Mouse (Mus musculus) intestine, embryonic 15.5 days (tissue): ENCODE measurements at regions not wholly inside any gene's neighbourhood (a gene's known extent, or its start where the extent isn't known, plus 50 kb on each side); places are given as distances from the start of the nearest gene placed in this dataset.

Experiments
- ATAC-seq: fragments of 200-750 bp; cut with Nextera tagmentation; 2 replicates; pipeline ENCODE4 v1.8.0; 2017; ENCODE audit warnings: moderate TSS enrichment, moderate library complexity
- H3K27ac ChIP-seq: fragments of 300-500 bp; sonication (generic); 2 replicates; pipeline ENCODE4 v1.5.1; 2015; ENCODE audit warnings: mild to moderate bottlenecking, inconsistent platforms
- H3K27me3 ChIP-seq: fragments of 300-500 bp; sonication (generic); replicated peaks from 2 replicates; pipeline ENCODE4 v1.6.1; 2015; ENCODE audit warnings: inconsistent platforms
- H3K36me3 ChIP-seq: fragments of 300-500 bp; sonication (generic); 2 replicates; pipeline ENCODE4 v1.6.1; 2015; ENCODE audit warnings: inconsistent platforms
- H3K4me1 ChIP-seq: fragments of 300-500 bp; sonication (generic); replicated peaks from 2 replicates; pipeline ENCODE4 v1.6.1; 2015; ENCODE audit warnings: inconsistent platforms
- H3K4me2 ChIP-seq: fragments of 300-500 bp; sonication (generic); replicated peaks from 2 replicates; pipeline ENCODE4 v1.6.1; 2015; ENCODE audit warnings: mild to moderate bottlenecking, inconsistent platforms
- H3K4me3 ChIP-seq: fragments of 300-500 bp; sonication (generic); replicated peaks from 2 replicates; pipeline ENCODE4 v1.5.1; 2015; ENCODE audit warnings: inconsistent platforms
- H3K9ac ChIP-seq: fragments of 300-500 bp; sonication (generic); 2 replicates; pipeline ENCODE4 v1.6.1; 2015; ENCODE audit warnings: inconsistent platforms
- H3K9me3 ChIP-seq: fragments of 300-500 bp; sonication (generic); 2 replicates; pipeline ENCODE4 v1.6.1; 2016; ENCODE audit warnings: inconsistent platforms
- WGBS: fragments of 180-500 bp; shearing (Covaris S2); methylation state at CpG from one replicate; pipeline ENCODE4 v1.1.7; 2015; 5-methylcytosine and 5-hydroxymethylcytosine counted together

DNA sequence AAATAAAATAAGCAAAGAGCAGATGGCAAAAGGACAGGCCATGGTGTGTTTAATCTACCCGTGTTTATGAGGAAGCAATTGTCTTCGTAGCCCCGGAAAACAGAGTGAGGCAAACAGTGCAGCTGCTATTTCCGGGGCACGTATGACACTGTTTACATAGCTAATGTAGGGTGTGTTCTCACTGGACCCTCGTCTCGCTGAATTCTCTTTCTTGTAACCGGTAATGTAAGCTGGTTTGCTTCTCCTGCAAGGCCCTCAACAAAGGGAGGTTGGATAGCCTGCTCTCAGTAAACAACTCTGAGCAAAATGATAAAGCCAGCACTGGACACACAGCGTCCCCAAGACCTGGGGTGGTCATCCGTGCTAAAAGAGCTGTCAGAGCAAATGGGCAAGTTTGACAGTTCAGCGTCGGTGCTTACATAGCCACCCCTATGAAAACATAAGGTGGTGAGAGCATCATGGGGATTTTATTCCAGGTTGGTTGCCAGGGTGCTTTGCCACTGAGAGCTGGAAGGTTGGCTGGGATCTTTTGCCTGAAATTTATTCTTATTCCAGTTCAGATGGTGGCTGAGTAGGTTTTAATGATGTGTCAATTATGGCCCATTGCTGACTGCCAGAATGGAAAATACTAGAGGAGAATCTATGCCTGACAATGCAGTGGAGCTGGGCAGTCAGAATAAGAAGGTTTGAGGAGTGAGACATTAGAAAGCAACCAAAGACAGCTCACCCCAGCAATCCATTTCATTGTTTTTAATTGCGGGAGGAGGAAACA, 483.8 kb upstream of the Fam92a start:
- H3K9me3 ChIP-seq, result no peaks in the 10 kb centered on the region
- H3K27me3 ChIP-seq, result no peaks in the 10 kb centered on the region
- H3K4me1 ChIP-seq, result no peaks in the 10 kb centered on the region; the same call in 1 of the 2 replicates
- WGBS, result 19% methylated on average over 13 of the region's 13 CpGs
- peak overlapping the region; percentile 7 for H3K4me3 ChIP-seq
- no peak overlapping the region for H3K9ac ChIP-seq
- H3K36me3 ChIP-seq, result no peaks in the 10 kb centered on the region
- peak overlapping the region; percentile 23; the same call in 1 of the 2 replicates for H3K27ac ChIP-seq
- peak overlapping the region; percentile 54 for H3K4me2 ChIP-seq
- ATAC-seq, result peak; percentile 90

DNA sequence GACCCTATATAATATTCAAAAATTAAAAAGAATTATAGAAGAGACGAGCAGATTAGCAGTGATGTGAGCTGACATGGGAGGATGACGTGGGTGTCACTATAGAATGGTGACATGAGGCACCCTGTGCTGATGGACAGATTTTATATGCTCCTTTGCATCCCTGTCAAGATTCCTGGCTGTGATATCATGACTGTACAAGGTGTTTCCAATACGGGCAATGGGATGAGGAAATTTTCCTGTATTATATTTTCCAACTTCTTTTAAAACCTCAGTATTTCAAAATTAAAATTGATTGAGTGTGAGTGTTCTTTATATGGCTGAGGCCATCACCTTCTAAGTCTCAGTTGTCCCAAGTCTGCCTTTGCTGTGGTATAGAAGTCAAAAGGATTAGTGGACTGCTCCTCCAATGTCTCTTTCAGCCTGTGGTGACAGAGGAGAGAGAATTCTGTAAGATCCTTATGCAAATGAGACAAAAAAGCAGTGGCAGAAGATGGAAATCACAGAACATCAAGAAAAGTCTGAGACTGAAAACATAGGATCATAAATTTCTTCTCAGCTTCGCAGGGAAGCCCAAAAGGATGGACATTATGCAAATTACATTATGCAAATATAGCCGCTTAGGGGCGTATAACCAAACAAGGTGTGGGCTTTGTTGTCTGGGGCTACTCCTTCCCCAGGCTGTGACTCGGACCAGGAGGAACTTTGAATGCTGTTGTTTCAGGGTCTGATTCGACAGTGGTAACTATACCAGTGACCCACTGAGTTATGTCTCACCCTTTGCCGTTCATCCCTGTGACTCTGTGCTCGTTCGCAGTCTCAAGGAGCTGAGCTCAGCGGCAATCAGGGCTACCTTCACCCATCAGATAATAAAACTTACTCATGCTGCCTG, 483.0 kb upstream of the Fam92a start:
- no peak; the same call in none of the 2 replicates for ATAC-seq
- Histone ChIP-seq H3K4me2 (peak overlapping the region; percentile 54), H3K9ac (no peak overlapping the region), H3K27ac (0 out of 2 replicates have a peak overlapping the region, but pooled peaks have one; percentile 1), H3K4me1 (no peaks in the 10 kb centered on the region; the same call in 1 of the 2 replicates), H3K36me3 (no peaks in the 10 kb centered on the region), H3K9me3 (no peaks in the 10 kb centered on the region), H3K27me3 (no peaks in the 10 kb centered on the region), H3K4me3 (peak overlapping the region; percentile 7)
- 35% methylated on average over 12 of the region's 12 CpGs for WGBS

- 22% methylated on average over 3 of the region's 3 CpGs for whole genome bisulfite sequencing
- Histone ChIP-seq H3K4me1 (no peaks in the 10 kb centered on the region), H3K27ac (no peak overlapping the region), H3K27me3 (no peaks in the 10 kb centered on the region), H3K9me3 (no peaks in the 10 kb centered on the region), H3K4me3 (no peak overlapping the region), H3K9ac (no peak overlapping the region), H3K36me3 (no peaks in the 10 kb centered on the region), H3K4me2 (no peak overlapping the region)
- no peak for ATAC-seq
These were observed 475.9 kb upstream of the Fam92a start for GRCm38 (mm10) chr4:12647732-12648131.

DNA sequence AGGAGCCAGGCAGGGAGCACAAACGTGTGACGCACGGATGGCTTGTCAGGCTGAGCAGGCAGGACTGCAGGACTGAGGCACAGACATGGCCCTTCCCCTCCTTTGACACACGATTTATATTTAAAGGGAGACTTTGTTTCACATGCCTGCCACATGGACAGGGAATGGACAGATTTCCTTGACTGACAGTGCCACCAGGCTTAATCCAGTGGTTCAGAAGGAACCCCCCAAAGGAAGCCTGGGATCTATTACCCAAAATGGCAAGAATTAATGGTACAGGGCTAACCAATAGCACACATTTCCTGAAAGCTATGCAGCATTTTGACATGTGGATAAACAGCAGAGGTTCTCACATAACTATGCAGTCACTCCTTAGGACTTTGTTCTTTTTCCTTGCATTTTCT, 470.7 kb upstream of the Fam92a start:
- H3K27ac ChIP-seq, result no peak overlapping the region
- H3K36me3 ChIP-seq, result no peaks in the 10 kb centered on the region
- H3K27me3 ChIP-seq, result no peaks in the 10 kb centered on the region
- ATAC-seq, result no peak
- no peaks in the 10 kb centered on the region; the same call in 1 of the 2 replicates for H3K4me1 ChIP-seq
- no peak overlapping the region for H3K4me2 ChIP-seq
- H3K9ac ChIP-seq, result no peak overlapping the region
- H3K9me3 ChIP-seq, result no peaks in the 10 kb centered on the region
- no peak overlapping the region for H3K4me3 ChIP-seq
- WGBS, result 49% methylated on average over 4 of the region's 4 CpGs

- no peak for ATAC-seq
- Histone ChIP-seq H3K27ac (no peak overlapping the region), H3K9me3 (no peaks in the 10 kb centered on the region), H3K4me3 (no peak overlapping the region), H3K36me3 (no peaks in the 10 kb centered on the region), H3K4me1 (no peaks in the 10 kb centered on the region), H3K9ac (no peak overlapping the region), H3K27me3 (no peaks in the 10 kb centered on the region), H3K4me2 (no peak overlapping the region)
- WGBS, result 62% methylated on average over 2 of the region's 2 CpGs
These were observed 457.6 kb upstream of the Fam92a start for GRCm38 (mm10) chr4:12629375-12629821.

DNA sequence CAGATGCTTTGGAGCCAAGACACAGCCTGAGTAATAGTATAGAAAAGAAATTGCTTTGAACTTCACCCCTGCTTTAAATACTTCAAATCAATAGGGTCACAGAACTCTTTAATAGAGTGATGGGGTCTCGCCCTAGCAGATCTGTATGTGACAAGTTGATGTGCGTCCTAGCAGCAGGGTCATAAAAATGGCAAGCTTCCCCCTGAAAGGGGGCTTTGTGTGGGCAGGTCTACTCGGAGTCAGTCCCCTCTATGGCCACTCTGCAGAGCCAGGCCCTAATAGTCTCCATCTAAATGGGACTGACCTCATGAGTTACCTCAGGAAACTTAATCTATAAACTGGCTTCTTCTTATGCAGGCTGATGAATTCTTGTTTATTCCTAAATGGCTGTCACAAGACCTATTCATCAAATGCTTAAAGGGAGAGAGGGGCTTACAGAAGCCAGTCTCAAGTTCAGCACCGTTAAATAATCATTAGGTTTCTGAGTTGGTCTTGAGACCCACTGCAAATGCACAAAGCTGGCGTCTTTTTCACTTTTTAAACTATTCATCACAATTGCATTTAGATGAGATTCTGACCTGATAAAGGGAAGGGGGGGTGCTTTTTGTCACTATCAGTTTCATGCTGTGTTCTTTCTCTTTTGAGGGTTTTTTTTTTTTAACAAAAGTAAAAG, 457.0 kb upstream of the Fam92a start:
- H3K4me2 ChIP-seq, result no peak overlapping the region
- WGBS, result 43% methylated on average over 5 of the region's 5 CpGs

DNA sequence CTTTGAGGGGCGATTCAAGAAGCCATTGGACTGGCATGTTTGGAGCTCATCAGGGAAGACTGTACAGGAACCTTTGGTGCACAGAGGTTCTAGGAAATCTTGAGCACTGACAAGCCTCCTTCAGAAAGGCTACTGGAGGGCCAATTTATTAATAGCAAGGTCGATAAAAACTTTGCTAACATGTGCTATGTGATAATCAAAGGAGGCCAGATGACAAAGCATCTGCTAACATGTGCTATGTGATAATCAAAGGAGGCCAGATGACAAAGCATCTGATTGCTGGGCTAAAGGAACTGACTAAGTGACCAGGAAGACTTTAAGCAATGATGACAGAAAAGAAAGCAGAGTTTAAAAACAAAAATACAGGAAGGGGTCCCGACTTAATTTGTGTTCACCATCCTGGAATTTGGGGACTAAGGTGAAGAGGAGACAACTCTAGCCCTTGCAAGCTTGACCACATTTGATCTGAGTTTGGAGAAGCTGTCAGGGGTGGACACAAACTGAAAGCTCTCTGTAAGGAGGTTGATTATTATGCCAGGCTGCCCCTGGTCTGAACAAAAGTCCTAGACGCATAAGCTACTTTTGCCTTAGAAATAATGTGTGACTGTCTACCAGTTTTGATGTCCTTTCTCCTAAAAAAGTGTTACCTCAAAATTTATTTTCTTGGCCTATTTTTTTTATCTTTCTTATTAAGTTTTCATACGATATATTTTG, 455.5 kb upstream of the Fam92a start:
- no peak overlapping the region for H3K4me2 ChIP-seq
- H3K4me1 ChIP-seq, result no peaks in the 10 kb centered on the region
- H3K27me3 ChIP-seq, result no peaks in the 10 kb centered on the region
- WGBS, result 91% methylated on average over 5 of the region's 5 CpGs
- no peak overlapping the region for H3K27ac ChIP-seq
- no peak for ATAC-seq
- no peak overlapping the region for H3K9ac ChIP-seq
- no peak overlapping the region for H3K4me3 ChIP-seq
- no peaks in the 10 kb centered on the region for H3K9me3 ChIP-seq
- H3K36me3 ChIP-seq, result no peaks in the 10 kb centered on the region

More for the DNA sequence above, 457.0 kb upstream of the Fam92a start:
- Histone ChIP-seq H3K9me3 (no peaks in the 10 kb centered on the region), H3K27me3 (no peaks in the 10 kb centered on the region), H3K27ac (no peak overlapping the region), H3K9ac (no peak overlapping the region), H3K4me1 (no peaks in the 10 kb centered on the region), H3K36me3 (no peaks in the 10 kb centered on the region), H3K4me3 (no peak overlapping the region)
- no peak for ATAC-seq

DNA sequence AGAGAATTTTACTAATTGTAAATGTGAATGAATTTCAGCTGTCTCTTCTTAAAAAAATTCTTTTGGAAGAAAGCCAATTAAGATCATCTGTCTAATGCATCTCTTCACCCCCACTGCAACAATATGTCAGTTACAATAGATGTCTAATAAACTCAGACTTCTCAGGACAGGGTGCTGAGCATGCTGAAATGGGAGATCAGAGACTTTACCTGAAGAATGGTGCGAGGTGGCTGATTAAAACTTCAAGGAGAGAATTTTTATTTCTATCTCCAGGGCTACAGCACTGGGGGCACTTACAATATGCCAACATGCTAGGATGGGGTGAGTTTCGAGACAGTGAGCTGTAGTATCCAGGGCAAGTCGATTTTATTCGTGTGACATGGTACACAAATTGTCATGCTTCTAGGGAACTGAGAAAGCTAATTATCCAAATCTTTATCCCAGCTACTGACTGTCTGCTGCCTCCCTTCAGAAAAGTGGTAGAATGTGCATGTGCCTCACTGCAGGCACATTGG, 449.0 kb upstream of the Fam92a start:
- no peaks in the 10 kb centered on the region for H3K9me3 ChIP-seq
- no peaks in the 10 kb centered on the region for H3K27me3 ChIP-seq
- H3K36me3 ChIP-seq, result no peaks in the 10 kb centered on the region
- no peak overlapping the region for H3K27ac ChIP-seq
- H3K4me3 ChIP-seq, result no peak overlapping the region
- 74% methylated on average over 4 of the region's 4 CpGs for WGBS
- no peak for ATAC-seq
- H3K4me1 ChIP-seq, result no peaks in the 10 kb centered on the region
- no peak overlapping the region for H3K9ac ChIP-seq
- H3K4me2 ChIP-seq, result no peak overlapping the region

DNA sequence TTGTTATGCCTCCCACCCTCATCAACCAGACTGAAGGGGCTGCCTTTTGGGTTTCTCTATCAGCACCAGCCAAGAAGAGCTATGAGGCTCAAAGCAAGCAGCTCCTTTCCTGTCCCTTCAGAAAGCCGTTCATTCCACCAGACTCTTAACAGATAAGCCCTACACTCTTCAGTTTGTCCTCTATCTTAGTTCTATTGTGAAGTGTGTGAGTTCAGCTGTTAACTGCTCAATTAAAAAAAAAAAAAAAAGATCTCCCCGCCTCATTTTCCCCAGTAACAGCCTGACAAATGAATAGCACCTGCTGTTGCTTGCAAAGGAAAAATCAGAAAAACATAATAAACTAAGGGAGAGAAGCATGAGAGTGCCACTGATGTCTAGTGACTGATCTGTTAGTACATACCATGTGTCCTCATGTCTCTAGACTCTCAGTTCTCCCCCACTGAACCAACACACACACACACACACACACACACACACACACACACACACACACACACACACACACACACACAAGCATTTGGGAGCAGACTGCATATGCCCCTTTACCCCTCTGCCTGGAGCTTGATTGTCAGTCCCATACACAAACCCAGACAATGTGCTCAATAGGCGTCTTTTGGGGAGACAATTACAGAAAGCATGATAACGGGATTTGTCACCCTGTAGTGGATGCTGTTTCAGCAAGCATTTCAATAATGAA, 448.4 kb upstream of the Fam92a start:
- WGBS, result 67% methylated on average over 4 of the region's 4 CpGs
- no peak for ATAC-seq
- Histone ChIP-seq H3K4me1 (no peaks in the 10 kb centered on the region), H3K27ac (no peak overlapping the region), H3K27me3 (no peaks in the 10 kb centered on the region), H3K4me3 (no peak overlapping the region), H3K4me2 (no peak overlapping the region), H3K36me3 (no peaks in the 10 kb centered on the region), H3K9me3 (no peaks in the 10 kb centered on the region), H3K9ac (no peak overlapping the region)

- Histone ChIP-seq H3K9ac (no peak overlapping the region), H3K27ac (no peak overlapping the region), H3K36me3 (no peaks in the 10 kb centered on the region), H3K27me3 (no peaks in the 10 kb centered on the region), H3K4me1 (no peaks in the 10 kb centered on the region), H3K4me3 (no peak overlapping the region), H3K9me3 (no peaks in the 10 kb centered on the region), H3K4me2 (no peak overlapping the region)
- 75% methylated on average over 5 of the region's 5 CpGs for WGBS
- no peak for ATAC-seq
These were observed 444.9 kb upstream of the Fam92a start for GRCm38 (mm10) chr4:12616665-12617064.

DNA sequence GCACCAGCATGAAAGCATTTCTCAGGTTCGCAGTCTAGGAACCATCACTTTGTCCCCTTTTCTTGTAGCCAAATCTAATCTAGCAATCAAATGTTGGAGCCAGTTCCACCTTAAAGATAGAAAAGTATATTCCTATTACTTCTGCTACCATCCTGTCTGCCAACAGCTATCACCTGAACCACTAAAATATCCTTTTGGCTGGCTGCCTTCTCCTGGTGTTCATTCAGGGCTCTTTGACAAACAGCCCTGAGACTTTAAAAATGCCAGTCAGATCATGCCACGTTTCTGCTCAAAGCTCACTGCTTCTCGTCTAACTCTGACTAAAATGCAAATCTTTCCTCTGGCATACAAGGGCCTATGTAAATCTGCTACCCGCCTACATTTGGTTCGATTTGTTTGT, 439.7 kb upstream of the Fam92a start:
- ATAC-seq, result no peak
- no peak overlapping the region for H3K4me2 ChIP-seq
- 71% methylated on average over 5 of the region's 5 CpGs for WGBS
- H3K9me3 ChIP-seq, result no peaks in the 10 kb centered on the region
- H3K27ac ChIP-seq, result no peak overlapping the region
- no peaks in the 10 kb centered on the region for H3K4me1 ChIP-seq
- H3K27me3 ChIP-seq, result no peaks in the 10 kb centered on the region
- H3K36me3 ChIP-seq, result no peaks in the 10 kb centered on the region
- H3K4me3 ChIP-seq, result no peak overlapping the region
- no peak overlapping the region for H3K9ac ChIP-seq
